Mouse (Mus musculus) heart, postnatal 0 days (tissue): Measurements from ENCODE around the gene Pak6. TPM values are rescaled to one million over a fixed set of nuclear protein-coding genes. Genes with fewer than 3 reads are reported as not detected.

Experiments used
- ATAC-seq: fragments of 200-750 bp; cut with Nextera tagmentation; 2 replicates; pipeline ENCODE4 v1.8.0; 2017; ENCODE audit warnings: low read depth, moderate number of reproducible peaks, moderate library complexity; ENCODE audit not compliant: insufficient read depth
- DNase-seq: peaks from one replicate; pipeline ENCODE4 v3.0.0-alpha.2; 2016; ENCODE audit warnings: low spot score
- H3K27ac ChIP-seq: fragments of 300-500 bp; sonication (generic); 2 replicates; pipeline ENCODE4 v1.5.1; 2014; ENCODE audit warnings: low read depth, mild to moderate bottlenecking
- H3K27me3 ChIP-seq: fragments of 300-500 bp; sonication (generic); 2 replicates; pipeline ENCODE4 v1.6.1; 2014; ENCODE audit warnings: low read length, mixed read lengths; ENCODE audit not compliant: control insufficient read depth, insufficient read depth
- H3K36me3 ChIP-seq: fragments of 300-500 bp; sonication (generic); replicated peaks from 2 replicates; pipeline ENCODE4 v1.6.1; 2014; ENCODE audit warnings: low read length, mixed read lengths; ENCODE audit not compliant: control insufficient read depth, insufficient read depth
- H3K4me1 ChIP-seq: fragments of 300-500 bp; sonication (generic); 2 replicates; pipeline ENCODE4 v1.6.1; 2014; ENCODE audit warnings: antibody characterized with exemption; ENCODE audit not compliant: control insufficient read depth, insufficient read depth
- H3K4me2 ChIP-seq: fragments of 300-500 bp; sonication (generic); 2 replicates; pipeline ENCODE4 v1.6.1; 2014; ENCODE audit warnings: low read depth, mild to moderate bottlenecking, low read length, moderate library complexity
- H3K4me3 ChIP-seq: fragments of 300-500 bp; sonication (generic); 2 replicates; pipeline ENCODE4 v1.5.1; 2014; ENCODE audit warnings: low read depth, low read length
- H3K9ac ChIP-seq: fragments of 300-500 bp; sonication (generic); replicated peaks from 2 replicates; pipeline ENCODE4 v1.6.1; 2014; ENCODE audit warnings: low read depth, low read length, mixed read lengths
- H3K9me3 ChIP-seq: fragments of 300-500 bp; sonication (generic); replicated peaks from 2 replicates; pipeline ENCODE4 v1.6.1; 2016; ENCODE audit warnings: low read length; ENCODE audit not compliant: control insufficient read depth
- CTCF ChIP-seq: IDR thresholded peaks from 2 replicates; pipeline ENCODE4 v1.5.1; 2016; ENCODE audit warnings: antibody characterized with exemption, control low read depth, low read depth
- EP300 ChIP-seq: IDR thresholded peaks from 2 replicates; pipeline ENCODE4 v1.6.1; 2016; ENCODE audit warnings: antibody characterized with exemption, low read depth
- WGBS: fragments of 180-500 bp; shearing (Covaris S2); extraction: QIAGEN DNeasy Blood & Tissue Kit; methylation state at CpG from one replicate; pipeline ENCODE4 v1.1.7; 2014; 5-methylcytosine and 5-hydroxymethylcytosine counted together
- polyA plus RNA-seq: library from polyadenylated mRNA; unstranded; fragments of >200 nt; fragmentation: Nextera tagmentation; extraction: Ambion mirVana; gene quantifications from 2 replicates; pipeline ENCODE4 v1.2.1, GENCODE M21; 2015
- total RNA-seq: library from RNA; depleted of rRNA; stranded (reverse); fragments of >200 nt; gene quantifications from 2 replicates; pipeline ENCODE4 v1.2.3, GENCODE M21; 2014; ENCODE audit warnings: low replicate concordance

The Pak6 gene
- total and polyA plus RNA-seq, 2 experiments from 2014 or later = 9.0 to 17.0 TPM

- no peaks in the 10 kb centered on the region for H3K9me3 ChIP-seq
- no peak for ATAC-seq
- H3K4me1 ChIP-seq = peaks cover 44% of the 10 kb centered on the region
- TF ChIP-seq CTCF = no peak
- TF ChIP-seq EP300 = no peak
- no peak overlapping the region for H3K27ac ChIP-seq
- no peak overlapping the region for H3K4me3 ChIP-seq
- H3K4me2 ChIP-seq = no peak overlapping the region
- H3K36me3 ChIP-seq = no peaks in the 10 kb centered on the region
- DNase-seq = no peak
- peaks cover 38% of the 10 kb centered on the region for H3K27me3 ChIP-seq
- no peak overlapping the region for H3K9ac ChIP-seq
- 40% methylated on average over 4 of the region's 4 CpGs for WGBS
These were observed 45.4 kb downstream of the Pak6 start for GRCm38 (mm10) chr2:118708472-118708871.

GRCm38 (mm10) chr2:118709655-118710221 is 46.6 kb downstream of the Pak6 start:
- peaks cover 28% of the 10 kb centered on the region for H3K27me3 ChIP-seq
- no peak overlapping the region; the same call in 1 of the 2 replicates for H3K9ac ChIP-seq
- TF ChIP-seq EP300 (no peak), CTCF (no peak)
- H3K4me3 ChIP-seq = no peak overlapping the region
- H3K27ac ChIP-seq = no peak overlapping the region
- no peak overlapping the region for H3K4me2 ChIP-seq
- WGBS = 59% methylated on average over 4 of the region's 4 CpGs
- no peak for ATAC-seq
- H3K4me1 ChIP-seq = peaks cover 42% of the 10 kb centered on the region
- H3K9me3 ChIP-seq = no peaks in the 10 kb centered on the region
- no peak for DNase-seq
- no peaks in the 10 kb centered on the region for H3K36me3 ChIP-seq

- DNase-seq (peak; percentile 72), ATAC-seq (peak; percentile 35; the same call in 1 of the 2 replicates)
- Histone ChIP-seq H3K9me3 (no peaks in the 10 kb centered on the region), H3K27me3 (peaks cover 16% of the 10 kb centered on the region), H3K4me1 (peaks cover 56% of the 10 kb centered on the region), H3K4me2 (peak overlapping the region; percentile 57), H3K9ac (no peak overlapping the region), H3K27ac (no peak overlapping the region), H3K4me3 (peak overlapping the region; percentile 36), H3K36me3 (no peaks in the 10 kb centered on the region)
- 1% methylated on average over 36 of the region's 36 CpGs for whole genome bisulfite sequencing
- no peak for TF ChIP-seq EP300
- no peak for TF ChIP-seq CTCF
These were observed 48.0 kb downstream of the Pak6 start for GRCm38 (mm10) chr2:118711038-118711494.

- peaks cover 11% of the 10 kb centered on the region for H3K27me3 ChIP-seq
- no peak overlapping the region for H3K4me3 ChIP-seq
- peaks cover 59% of the 10 kb centered on the region for H3K4me1 ChIP-seq
These were observed 50.5 kb downstream of the Pak6 start for GRCm38 (mm10) chr2:118713631-118714030.

GRCm38 (mm10) chr2:118714230-118714629 is 51.1 kb downstream of the Pak6 start:
- no peak overlapping the region for H3K4me3 ChIP-seq
- no peak overlapping the region for H3K9ac ChIP-seq
- no peaks in the 10 kb centered on the region for H3K36me3 ChIP-seq
- no peaks in the 10 kb centered on the region for H3K9me3 ChIP-seq
- DNase-seq (no peak), ATAC-seq (no peak)
- H3K27me3 ChIP-seq = peaks cover 11% of the 10 kb centered on the region
- no peak overlapping the region for H3K4me2 ChIP-seq
- no peak overlapping the region for H3K27ac ChIP-seq
- TF ChIP-seq EP300 (no peak), CTCF (no peak)
- WGBS = 68% methylated on average over 4 of the region's 4 CpGs
- H3K4me1 ChIP-seq = peaks cover 55% of the 10 kb centered on the region

More at GRCm38 (mm10) chr2:118713631-118714030, 50.5 kb downstream of the Pak6 start:
- no peak overlapping the region for H3K9ac ChIP-seq
- H3K4me2 ChIP-seq = no peak overlapping the region
- ATAC-seq (no peak), DNase-seq (no peak)
- TF ChIP-seq CTCF (no peak), EP300 (no peak)
- no peaks in the 10 kb centered on the region for H3K9me3 ChIP-seq
- no peak overlapping the region for H3K27ac ChIP-seq
- H3K36me3 ChIP-seq = no peaks in the 10 kb centered on the region
- WGBS = 90% methylated on average over 6 of the region's 6 CpGs

GRCm38 (mm10) chr2:118716677-118717076 is 53.6 kb downstream of the Pak6 start:
- Histone ChIP-seq H3K9ac (no peak overlapping the region), H3K4me1 (peaks cover 31% of the 10 kb centered on the region), H3K9me3 (no peaks in the 10 kb centered on the region), H3K4me2 (no peak overlapping the region), H3K27me3 (peaks cover 4% of the 10 kb centered on the region; the same call in 1 of the 2 replicates), H3K36me3 (no peaks in the 10 kb centered on the region), H3K27ac (peak overlapping the region; percentile 97), H3K4me3 (no peak overlapping the region)
- DNase-seq (peak; percentile 96), ATAC-seq (peak; percentile 95)
- WGBS = 27% methylated on average over 5 of the region's 5 CpGs
- TF ChIP-seq CTCF = no peak
- peak; percentile 99 for TF ChIP-seq EP300
